Mouse (Mus musculus) forebrain, embryonic 11.5 days (tissue): ENCODE data around the gene Serpinb1a. TPM values are rescaled to one million over a fixed set of nuclear protein-coding genes. Genes with fewer than 3 reads are reported as not detected.
A peak's percentile ranks its signal among the peaks of the same experiment; 100 is the strongest.

ENCODE experiments used
- ATAC-seq: fragments of 200-750 bp; cut with Nextera tagmentation; replicated peaks from 2 replicates; pipeline ENCODE4 v1.8.0; 2017; ENCODE audit warnings: moderate TSS enrichment; ENCODE audit not compliant: low FRiP score
- DNase-seq: peaks from one replicate; pipeline ENCODE4 v3.0.0-alpha.2; 2017; ENCODE audit warnings: low spot score
- H3K27ac ChIP-seq: fragments of 300-500 bp; sonication (generic); 2 replicates; pipeline ENCODE4 v1.5.1; 2014; ENCODE audit warnings: low read depth, low read length
- H3K27me3 ChIP-seq: fragments of 300-500 bp; sonication (generic); 2 replicates; pipeline ENCODE4 v1.6.1; 2014; ENCODE audit warnings: mild to moderate bottlenecking, low read length, mixed read lengths; ENCODE audit not compliant: control insufficient read depth, insufficient read depth
- H3K36me3 ChIP-seq: fragments of 300-500 bp; sonication (generic); 2 replicates; pipeline ENCODE4 v1.6.1; 2014; ENCODE audit warnings: mild to moderate bottlenecking, low read length, moderate library complexity, mixed read lengths; ENCODE audit not compliant: control insufficient read depth, insufficient read depth
- H3K4me1 ChIP-seq: fragments of 300-500 bp; sonication (generic); replicated peaks from 2 replicates; pipeline ENCODE4 v1.6.1; 2014; ENCODE audit warnings: low read length, mixed read lengths; ENCODE audit not compliant: control insufficient read depth, insufficient read depth
- H3K4me2 ChIP-seq: fragments of 300-500 bp; sonication (generic); 2 replicates; pipeline ENCODE4 v1.6.1; 2014; ENCODE audit warnings: low read depth, mild to moderate bottlenecking, low read length, moderate library complexity, mixed read lengths; ENCODE audit not compliant: severe bottlenecking
- H3K4me3 ChIP-seq: fragments of 300-500 bp; sonication (generic); 2 replicates; pipeline ENCODE4 v1.5.1; 2014; ENCODE audit warnings: low read depth, low read length
- H3K9ac ChIP-seq: fragments of 300-500 bp; sonication (generic); 2 replicates; pipeline ENCODE4 v1.6.1; 2014; ENCODE audit warnings: low read length
- H3K9me3 ChIP-seq: fragments of 300-500 bp; sonication (generic); 2 replicates; pipeline ENCODE4 v1.6.1; 2016; ENCODE audit warnings: low read length, mixed read lengths; ENCODE audit not compliant: control insufficient read depth
- WGBS: fragments of 180-500 bp; shearing (Covaris S2); extraction: QIAGEN DNeasy Blood & Tissue Kit; methylation state at CpG from one replicate; pipeline ENCODE4 v1.1.7; 2014; 5-methylcytosine and 5-hydroxymethylcytosine counted together
- polyA plus RNA-seq: library from polyadenylated mRNA; unstranded; fragments of >200 nt; fragmentation: Nextera tagmentation; extraction: Ambion mirVana; gene quantifications from 2 replicates; pipeline ENCODE4 v1.2.1, GENCODE M21; 2014

The Serpinb1a gene
- polyA plus RNA-seq, 1 experiment from 2014 or later, result 0.68 TPM

- Histone ChIP-seq H3K27me3 (no peaks in the 10 kb centered on the region), H3K9me3 (no peaks in the 10 kb centered on the region), H3K4me1 (no peaks in the 10 kb centered on the region), H3K27ac (no peak overlapping the region), H3K4me2 (no peak overlapping the region), H3K4me3 (no peak overlapping the region), H3K9ac (no peak overlapping the region), H3K36me3 (no peaks in the 10 kb centered on the region)
- no peak for ATAC-seq
- 80% methylated on average over 3 of the region's 3 CpGs for WGBS
- DNase-seq, result no peak
Measured at GRCm38 (mm10) chr13:32831505-32832273, 19.3 kb downstream of the Serpinb1a start.

GRCm38 (mm10) chr13:32828886-32829285, 22.1 kb downstream of the Serpinb1a start:
- no peak overlapping the region for H3K27ac ChIP-seq
- H3K9me3 ChIP-seq, result no peaks in the 10 kb centered on the region
- ATAC-seq, result no peak
- no peak overlapping the region for H3K4me2 ChIP-seq
- H3K4me1 ChIP-seq, result no peaks in the 10 kb centered on the region
- H3K36me3 ChIP-seq, result no peaks in the 10 kb centered on the region
- no peak overlapping the region for H3K9ac ChIP-seq
- 92% methylated on average over 4 of the region's 4 CpGs for WGBS
- H3K27me3 ChIP-seq, result no peaks in the 10 kb centered on the region
- no peak for DNase-seq
- H3K4me3 ChIP-seq, result no peak overlapping the region

- no peak overlapping the region for H3K9ac ChIP-seq
- 66% methylated on average over 4 of the region's 4 CpGs for WGBS
- no peak overlapping the region for H3K4me3 ChIP-seq
- H3K27ac ChIP-seq, result no peak overlapping the region
- no peaks in the 10 kb centered on the region for H3K9me3 ChIP-seq
- DNase-seq (peak; percentile 65), ATAC-seq (peak; percentile 65; the same call in 1 of the 2 replicates)
- no peaks in the 10 kb centered on the region for H3K4me1 ChIP-seq
- no peaks in the 10 kb centered on the region for H3K27me3 ChIP-seq
- H3K36me3 ChIP-seq, result no peaks in the 10 kb centered on the region
- no peak overlapping the region for H3K4me2 ChIP-seq
Measured at GRCm38 (mm10) chr13:32827951-32828350, 23.0 kb downstream of the Serpinb1a start.

GRCm38 (mm10) chr13:32827111-32827822, 23.7 kb downstream of the Serpinb1a start:
- H3K4me2 ChIP-seq, result no peak overlapping the region
- ATAC-seq (no peak), DNase-seq (no peak)
- H3K36me3 ChIP-seq, result no peaks in the 10 kb centered on the region
- no peak overlapping the region for H3K9ac ChIP-seq
- H3K27me3 ChIP-seq, result no peaks in the 10 kb centered on the region
- no peak overlapping the region for H3K4me3 ChIP-seq
- no peak overlapping the region for H3K27ac ChIP-seq
- H3K9me3 ChIP-seq, result no peaks in the 10 kb centered on the region
- no peaks in the 10 kb centered on the region for H3K4me1 ChIP-seq
- 81% methylated on average over 3 of the region's 3 CpGs for WGBS

- DNase-seq, result no peak
- no peak overlapping the region for H3K4me3 ChIP-seq
- WGBS, result 90% methylated on average over 8 of the region's 8 CpGs
- H3K27me3 ChIP-seq, result no peaks in the 10 kb centered on the region
- no peaks in the 10 kb centered on the region for H3K4me1 ChIP-seq
- no peak overlapping the region for H3K9ac ChIP-seq
- H3K4me2 ChIP-seq, result no peak overlapping the region
- H3K36me3 ChIP-seq, result no peaks in the 10 kb centered on the region; the same call in 1 of the 2 replicates
- H3K27ac ChIP-seq, result no peak overlapping the region
- no peak for ATAC-seq
- H3K9me3 ChIP-seq, result no peaks in the 10 kb centered on the region
Measured at GRCm38 (mm10) chr13:32825546-32825945, 25.4 kb downstream of the Serpinb1a start.

- Histone ChIP-seq H3K36me3 (no peaks in the 10 kb centered on the region; the same call in 1 of the 2 replicates), H3K4me3 (no peak overlapping the region), H3K9ac (no peak overlapping the region), H3K27ac (no peak overlapping the region), H3K4me2 (no peak overlapping the region), H3K9me3 (no peaks in the 10 kb centered on the region), H3K27me3 (no peaks in the 10 kb centered on the region), H3K4me1 (no peaks in the 10 kb centered on the region)
- ATAC-seq, result no peak
- DNase-seq, result no peak
- 74% methylated on average over 6 of the region's 6 CpGs for WGBS
Measured at GRCm38 (mm10) chr13:32824377-32825330, 26.3 kb downstream of the Serpinb1a start.

- no peak overlapping the region for H3K9ac ChIP-seq
- no peaks in the 10 kb centered on the region for H3K4me1 ChIP-seq
- no peak overlapping the region for H3K27ac ChIP-seq
- ATAC-seq, result no peak
- H3K36me3 ChIP-seq, result no peaks in the 10 kb centered on the region; the same call in 1 of the 2 replicates
- H3K4me2 ChIP-seq, result no peak overlapping the region
- WGBS, result 90% methylated on average over 6 of the region's 6 CpGs
- no peaks in the 10 kb centered on the region for H3K9me3 ChIP-seq
- no peak for DNase-seq
- H3K27me3 ChIP-seq, result no peaks in the 10 kb centered on the region
- no peak overlapping the region for H3K4me3 ChIP-seq
Measured at GRCm38 (mm10) chr13:32823126-32823525, 27.9 kb downstream of the Serpinb1a start.

- WGBS, result 98% methylated on average over 4 of the region's 4 CpGs
- ATAC-seq, result no peak
- no peaks in the 10 kb centered on the region; the same call in 1 of the 2 replicates for H3K36me3 ChIP-seq
Measured at GRCm38 (mm10) chr13:32821671-32822070, 29.3 kb downstream of the Serpinb1a start.

More at GRCm38 (mm10) chr13:32821671-32822070, 29.3 kb downstream of the Serpinb1a start:
- H3K9ac ChIP-seq, result no peak overlapping the region
- H3K9me3 ChIP-seq, result no peaks in the 10 kb centered on the region
- no peak overlapping the region for H3K4me2 ChIP-seq
- DNase-seq, result no peak
- H3K27ac ChIP-seq, result no peak overlapping the region
- H3K4me1 ChIP-seq, result no peaks in the 10 kb centered on the region
- no peak overlapping the region for H3K4me3 ChIP-seq
- no peaks in the 10 kb centered on the region for H3K27me3 ChIP-seq
